Mouse (Mus musculus) liver, embryonic 11.5 days (tissue): ENCODE measurements around the gene Cxcl2. TPM values are rescaled to one million over a fixed set of nuclear protein-coding genes. Genes with fewer than 3 reads are reported as not detected.

ENCODE experiments used
- ATAC-seq: fragments of 200-750 bp; cut with Nextera tagmentation; replicated peaks from 2 replicates; pipeline ENCODE4 v1.8.0; 2017; ENCODE audit warnings: moderate number of reproducible peaks, mild to moderate bottlenecking, moderate TSS enrichment, moderate library complexity; ENCODE audit not compliant: low FRiP score
- DNase-seq: peaks from one replicate; pipeline ENCODE4 v3.0.0-alpha.2; 2017; ENCODE audit warnings: low spot score
- H3K27ac ChIP-seq: fragments of 300-500 bp; sonication (generic); 2 replicates; pipeline ENCODE4 v1.5.1; 2014; ENCODE audit warnings: mild to moderate bottlenecking, low read depth, low read length, control low read depth
- H3K27me3 ChIP-seq: fragments of 300-500 bp; sonication (generic); replicated peaks from 2 replicates; pipeline ENCODE4 v1.6.1; 2014; ENCODE audit warnings: low read length, mixed read lengths; ENCODE audit not compliant: control insufficient read depth, insufficient read depth
- H3K36me3 ChIP-seq: fragments of 300-500 bp; sonication (generic); 2 replicates; pipeline ENCODE4 v1.6.1; 2014; ENCODE audit warnings: mild to moderate bottlenecking, low read length, moderate library complexity, mixed read lengths; ENCODE audit not compliant: control insufficient read depth, insufficient read depth
- H3K4me1 ChIP-seq: fragments of 300-500 bp; sonication (generic); replicated peaks from 2 replicates; pipeline ENCODE4 v1.6.1; 2014; ENCODE audit warnings: low read length, mixed read lengths; ENCODE audit not compliant: control insufficient read depth, insufficient read depth
- H3K4me2 ChIP-seq: fragments of 300-500 bp; sonication (generic); 2 replicates; pipeline ENCODE4 v1.6.1; 2014; ENCODE audit warnings: mild to moderate bottlenecking, control low read depth, moderate library complexity
- H3K4me3 ChIP-seq: fragments of 300-500 bp; sonication (generic); 2 replicates; pipeline ENCODE4 v1.5.1; 2014; ENCODE audit warnings: low read depth, low read length, control low read depth
- H3K9ac ChIP-seq: fragments of 300-500 bp; sonication (generic); 2 replicates; pipeline ENCODE4 v1.6.1; 2014; ENCODE audit warnings: low read depth, low read length, control low read depth
- H3K9me3 ChIP-seq: fragments of 300-500 bp; sonication (generic); 2 replicates; pipeline ENCODE4 v1.6.1; 2016; ENCODE audit warnings: low read length, inconsistent platforms, mixed read lengths; ENCODE audit not compliant: control insufficient read depth
- WGBS: fragments of 180-500 bp; shearing (Covaris S2); extraction: QIAGEN DNeasy Blood & Tissue Kit; methylation state at CpG from one replicate; pipeline ENCODE4 v1.1.7; 2014; 5-methylcytosine and 5-hydroxymethylcytosine counted together
- polyA plus RNA-seq: library from polyadenylated mRNA; unstranded; fragments of >200 nt; fragmentation: Nextera tagmentation; extraction: Ambion mirVana; gene quantifications from 2 replicates; pipeline ENCODE4 v1.2.1, GENCODE M21; 2014

Cxcl2 gene
- polyA plus RNA-seq, 1 experiment from 2014 or later: 0.22 TPM

GRCm38 (mm10) chr5:90884628-90885242 lies 18.9 kb upstream of the Cxcl2 start:
- no peak overlapping the region for H3K27ac ChIP-seq
- no peak overlapping the region for H3K9ac ChIP-seq
- no peaks in the 10 kb centered on the region for H3K36me3 ChIP-seq
- H3K4me2 ChIP-seq: no peak overlapping the region
- no peaks in the 10 kb centered on the region for H3K27me3 ChIP-seq
- ATAC-seq (no peak), DNase-seq (no peak)
- 50% methylated on average over 2 of the region's 2 CpGs for WGBS
- no peaks in the 10 kb centered on the region for H3K9me3 ChIP-seq
- no peaks in the 10 kb centered on the region for H3K4me1 ChIP-seq
- H3K4me3 ChIP-seq: no peak overlapping the region

GRCm38 (mm10) chr5:90888661-90889060 lies 15.0 kb upstream of the Cxcl2 start:
- H3K27ac ChIP-seq: no peak overlapping the region
- ATAC-seq (no peak), DNase-seq (no peak)
- no peaks in the 10 kb centered on the region; the same call in 1 of the 2 replicates for H3K27me3 ChIP-seq
- no peaks in the 10 kb centered on the region for H3K36me3 ChIP-seq
- 70% methylated on average over 5 of the region's 5 CpGs for WGBS
- H3K9me3 ChIP-seq: no peaks in the 10 kb centered on the region
- no peak overlapping the region for H3K9ac ChIP-seq
- H3K4me2 ChIP-seq: no peak overlapping the region
- no peaks in the 10 kb centered on the region for H3K4me1 ChIP-seq
- no peak overlapping the region for H3K4me3 ChIP-seq

GRCm38 (mm10) chr5:90890519-90891463 lies 12.9 kb upstream of the Cxcl2 start, which contains the start of gene Cxcl1:
Gene Cxcl1, plus strand, starts transcription at chr5:90891241.
- Histone ChIP-seq H3K36me3 (no peaks in the 10 kb centered on the region), H3K27me3 (no peaks in the 10 kb centered on the region; the same call in 1 of the 2 replicates), H3K9me3 (no peaks in the 10 kb centered on the region), H3K27ac (no peak within 1 kb of the TSS), H3K9ac (0 out of 2 replicates have a peak within 1 kb of the TSS, but pooled peaks have one; percentile 25), H3K4me3 (peak within 1 kb of the TSS; percentile 39), H3K4me1 (no peaks in the 10 kb centered on the region), H3K4me2 (peak within 1 kb of the TSS; percentile 68)
- DNase-seq: peak; percentile 36
- WGBS: 13% methylated on average over 30 of the region's 30 CpGs
- ATAC-seq: peak; percentile 29

GRCm38 (mm10) chr5:90891464-90891813 lies 12.2 kb upstream of the Cxcl2 start:
- Histone ChIP-seq H3K36me3 (no peaks in the 10 kb centered on the region), H3K27me3 (no peaks in the 10 kb centered on the region; the same call in 1 of the 2 replicates), H3K9ac (no peak overlapping the region), H3K4me3 (peak overlapping the region; percentile 39), H3K9me3 (no peaks in the 10 kb centered on the region), H3K4me1 (no peaks in the 10 kb centered on the region), H3K4me2 (peak overlapping the region; percentile 68), H3K27ac (no peak overlapping the region)
- WGBS: 33% methylated on average over 10 of the region's 10 CpGs
- ATAC-seq (peak; percentile 41; the same call in 1 of the 2 replicates), DNase-seq (no peak)

GRCm38 (mm10) chr5:90894231-90894630 lies 9.4 kb upstream of the Cxcl2 start:
- DNase-seq (no peak), ATAC-seq (no peak)
- Histone ChIP-seq H3K27me3 (no peaks in the 10 kb centered on the region; the same call in 1 of the 2 replicates), H3K27ac (no peak overlapping the region), H3K4me2 (no peak overlapping the region), H3K9me3 (no peaks in the 10 kb centered on the region), H3K9ac (no peak overlapping the region), H3K4me1 (no peaks in the 10 kb centered on the region), H3K36me3 (no peaks in the 10 kb centered on the region), H3K4me3 (no peak overlapping the region)
- WGBS: 66% methylated on average over 8 of the region's 8 CpGs

- no peak for ATAC-seq
Observed at GRCm38 (mm10) chr5:90897429-90897828, 6.2 kb upstream of the Cxcl2 start.

GRCm38 (mm10) chr5:90899308-90899707 lies 4.4 kb upstream of the Cxcl2 start:
- Histone ChIP-seq H3K36me3 (no peaks in the 10 kb centered on the region), H3K4me1 (no peaks in the 10 kb centered on the region; the same call in 1 of the 2 replicates), H3K27me3 (peaks cover 10% of the 10 kb centered on the region), H3K4me2 (no peak overlapping the region), H3K4me3 (no peak overlapping the region), H3K9ac (no peak overlapping the region), H3K27ac (no peak overlapping the region), H3K9me3 (no peaks in the 10 kb centered on the region)
- 73% methylated on average over 5 of the region's 5 CpGs for WGBS
- no peak for ATAC-seq
- no peak for DNase-seq

More at GRCm38 (mm10) chr5:90897429-90897828, 6.2 kb upstream of the Cxcl2 start:
- H3K27ac ChIP-seq: no peak overlapping the region
- H3K4me2 ChIP-seq: no peak overlapping the region
- no peaks in the 10 kb centered on the region for H3K27me3 ChIP-seq
- no peaks in the 10 kb centered on the region for H3K9me3 ChIP-seq
- H3K4me3 ChIP-seq: no peak overlapping the region
- H3K4me1 ChIP-seq: no peaks in the 10 kb centered on the region
- H3K36me3 ChIP-seq: no peaks in the 10 kb centered on the region
- 66% methylated on average over 3 of the region's 3 CpGs for WGBS
- no peak for DNase-seq
- H3K9ac ChIP-seq: no peak overlapping the region

GRCm38 (mm10) chr5:90900147-90900546 lies 3.5 kb upstream of the Cxcl2 start:
- H3K9ac ChIP-seq: no peak overlapping the region
- no peaks in the 10 kb centered on the region for H3K36me3 ChIP-seq
- no peaks in the 10 kb centered on the region for H3K9me3 ChIP-seq
- peaks cover 10% of the 10 kb centered on the region for H3K27me3 ChIP-seq
- no peak for ATAC-seq
- 69% methylated on average over 7 of the region's 7 CpGs for WGBS
- no peak overlapping the region for H3K4me3 ChIP-seq
- H3K27ac ChIP-seq: no peak overlapping the region
- no peak for DNase-seq
- H3K4me2 ChIP-seq: no peak overlapping the region
- no peaks in the 10 kb centered on the region; the same call in 1 of the 2 replicates for H3K4me1 ChIP-seq
